Mouse (Mus musculus) mouse trophoblast stem cell (cell line): Measurements from ENCODE around the gene Galnt12.

ENCODE experiments used
- in situ Hi-C, 2 experiments: fragments of 300-500 bp; cut with MseI, MboI; formaldehyde crosslinking; loops; 2 replicates in 1 of 2; 3 replicates in 1 of 2; pipeline ENCODE4 v1.15.1; 2025

Galnt12 gene

DNA sequence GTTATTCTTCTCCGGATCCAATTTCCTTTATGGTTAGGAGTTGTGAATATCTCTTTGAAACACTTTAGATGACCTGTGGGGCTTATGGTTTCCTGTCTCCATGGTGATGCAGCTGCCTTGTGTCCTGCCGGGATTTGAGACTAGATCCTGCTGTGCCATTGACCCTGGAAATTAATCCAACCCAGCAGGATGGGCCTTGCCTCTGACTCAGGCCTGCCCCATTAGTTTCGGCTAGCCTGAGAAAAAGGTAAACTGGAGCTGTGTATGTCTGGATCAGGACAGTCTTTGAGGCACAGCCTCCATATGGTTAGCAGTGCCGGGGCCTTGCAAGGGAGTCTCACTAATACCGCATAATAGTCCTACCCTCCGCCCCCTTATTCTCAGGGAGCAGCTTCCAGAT is 1.9 kb downstream of the Galnt12 start:
- in situ Hi-C loops, result no loop called here

DNA sequence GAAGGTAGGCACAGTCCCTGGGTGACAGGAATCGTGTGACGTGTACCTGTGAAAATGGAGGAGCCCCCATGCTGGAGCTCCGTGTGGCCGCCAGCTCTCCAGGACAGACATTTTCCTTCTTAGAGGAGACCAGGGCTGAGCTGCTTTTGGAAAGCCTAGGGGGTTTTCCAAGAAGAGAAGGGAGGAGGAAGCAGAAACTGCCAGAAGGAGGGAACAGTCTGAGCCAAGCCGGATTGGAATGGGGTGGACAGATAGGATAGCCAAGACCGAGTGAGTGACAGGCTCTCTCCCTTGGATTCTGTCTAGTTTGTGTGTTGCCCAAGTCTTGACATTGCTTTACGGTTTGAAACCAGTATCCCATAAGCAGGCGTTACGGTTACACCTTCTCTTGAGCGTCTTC is 11.9 kb downstream of the Galnt12 start:
- in situ Hi-C loops, result no loop called here

DNA sequence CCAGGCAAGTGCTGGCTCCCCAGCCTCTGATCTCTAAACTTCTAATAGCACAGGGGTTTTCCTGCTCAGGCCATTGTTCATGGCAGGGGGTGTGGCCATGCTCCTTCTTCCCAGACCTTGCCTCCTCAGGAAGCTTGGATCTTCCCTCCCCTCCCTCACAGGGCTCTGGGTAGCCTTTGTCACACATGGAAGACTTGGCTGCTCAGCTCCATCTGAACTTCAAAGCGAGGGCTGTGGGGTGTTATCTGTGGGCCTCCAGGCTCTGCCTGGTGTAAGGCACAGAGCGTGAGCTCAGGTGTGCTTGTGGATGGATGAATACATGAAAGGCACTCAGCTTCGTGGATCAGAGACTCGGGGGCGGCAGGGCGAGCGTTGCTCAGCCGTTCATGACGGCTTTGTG is 20.2 kb downstream of the Galnt12 start:
- in situ Hi-C loops, result no loop called here

GRCm38 (mm10) chr4:47112560-47112959 is 20.9 kb downstream of the Galnt12 start:
- in situ Hi-C loops, result no loop called here

GRCm38 (mm10) chr4:47122051-47122706 is 30.5 kb downstream of the Galnt12 start:
- in situ Hi-C loops, result no loop called here

- in situ Hi-C loops, result no loop called here
Observed at GRCm38 (mm10) chr4:47124140-47124711, 32.5 kb downstream of the Galnt12 start.

GRCm38 (mm10) chr4:47128515-47128914 is 36.8 kb downstream of the Galnt12 start:
- in situ Hi-C loops, result no loop called here

DNA sequence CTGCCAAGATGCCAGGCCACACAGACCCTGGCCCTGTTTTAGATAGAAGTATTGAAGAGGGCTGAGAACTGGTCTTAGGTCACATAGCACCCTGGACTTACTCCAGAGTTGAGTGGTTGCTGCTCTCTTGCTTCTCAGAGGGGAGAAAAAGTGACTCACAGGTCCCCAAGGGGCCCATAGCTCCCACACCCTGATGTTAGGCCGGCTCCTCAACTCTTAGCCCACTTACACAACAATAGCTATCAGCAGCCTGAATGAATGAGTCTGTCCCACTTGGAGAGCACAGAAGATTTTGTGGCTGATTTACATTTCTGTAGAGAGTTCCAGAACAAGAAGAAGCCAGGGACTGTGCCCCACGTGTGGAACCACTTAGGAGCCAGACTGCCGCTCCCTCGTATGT is 37.9 kb downstream of the Galnt12 start:
- in situ Hi-C loops, result no loop called here

GRCm38 (mm10) chr4:47130111-47131050 is 38.7 kb downstream of the Galnt12 start:
- in situ Hi-C loops, result no loop called here

DNA sequence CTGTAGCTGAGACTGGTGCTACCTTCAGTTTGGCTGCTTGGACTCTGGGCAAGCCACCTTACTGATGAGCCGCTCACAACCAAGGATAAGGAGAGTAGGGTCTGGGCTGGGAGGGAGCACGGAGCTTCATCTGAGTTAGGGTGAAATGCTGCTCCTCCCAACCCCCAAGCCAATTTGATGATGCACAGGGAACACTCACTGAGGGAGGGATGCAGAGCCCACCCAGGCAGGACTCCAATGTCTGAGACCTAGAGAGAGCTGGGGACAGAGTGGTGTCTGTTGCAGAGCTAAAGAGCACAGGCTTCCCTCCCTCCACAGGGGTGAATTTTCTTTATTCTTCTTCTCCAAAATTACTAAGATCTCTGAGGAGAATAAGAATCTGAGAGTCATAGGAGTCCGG is 40.2 kb downstream of the Galnt12 start:
- in situ Hi-C loops, result no loop called here

GRCm38 (mm10) chr4:47132413-47132812 is 40.7 kb downstream of the Galnt12 start:
- in situ Hi-C loops, result no loop called here

- in situ Hi-C loops, result no loop called here
Observed at GRCm38 (mm10) chr4:47136699-47137101, 45.0 kb downstream of the Galnt12 start.

- in situ Hi-C loops, result no loop called here
Observed at GRCm38 (mm10) chr4:47137479-47137878, 45.8 kb downstream of the Galnt12 start.

DNA sequence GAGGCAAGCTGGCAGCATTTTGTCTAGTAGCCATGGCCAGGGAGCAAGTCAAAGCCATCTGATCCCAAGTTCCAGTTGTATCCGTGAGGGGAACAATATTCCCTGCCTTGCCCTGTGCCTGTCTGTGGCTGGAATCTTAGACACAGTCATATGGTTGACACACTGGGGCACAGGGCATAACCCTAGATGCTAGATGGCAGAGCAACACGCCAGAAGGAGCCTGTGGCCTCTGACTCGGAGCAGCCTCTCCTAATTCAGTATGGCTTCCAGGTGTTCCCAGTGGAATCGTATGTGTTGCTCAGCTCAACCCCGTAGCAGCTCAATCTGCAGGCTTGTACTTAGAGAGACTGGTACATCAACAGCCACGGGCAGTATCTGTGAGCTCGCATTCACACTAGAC is 46.7 kb downstream of the Galnt12 start:
- in situ Hi-C loops, result no loop called here

DNA sequence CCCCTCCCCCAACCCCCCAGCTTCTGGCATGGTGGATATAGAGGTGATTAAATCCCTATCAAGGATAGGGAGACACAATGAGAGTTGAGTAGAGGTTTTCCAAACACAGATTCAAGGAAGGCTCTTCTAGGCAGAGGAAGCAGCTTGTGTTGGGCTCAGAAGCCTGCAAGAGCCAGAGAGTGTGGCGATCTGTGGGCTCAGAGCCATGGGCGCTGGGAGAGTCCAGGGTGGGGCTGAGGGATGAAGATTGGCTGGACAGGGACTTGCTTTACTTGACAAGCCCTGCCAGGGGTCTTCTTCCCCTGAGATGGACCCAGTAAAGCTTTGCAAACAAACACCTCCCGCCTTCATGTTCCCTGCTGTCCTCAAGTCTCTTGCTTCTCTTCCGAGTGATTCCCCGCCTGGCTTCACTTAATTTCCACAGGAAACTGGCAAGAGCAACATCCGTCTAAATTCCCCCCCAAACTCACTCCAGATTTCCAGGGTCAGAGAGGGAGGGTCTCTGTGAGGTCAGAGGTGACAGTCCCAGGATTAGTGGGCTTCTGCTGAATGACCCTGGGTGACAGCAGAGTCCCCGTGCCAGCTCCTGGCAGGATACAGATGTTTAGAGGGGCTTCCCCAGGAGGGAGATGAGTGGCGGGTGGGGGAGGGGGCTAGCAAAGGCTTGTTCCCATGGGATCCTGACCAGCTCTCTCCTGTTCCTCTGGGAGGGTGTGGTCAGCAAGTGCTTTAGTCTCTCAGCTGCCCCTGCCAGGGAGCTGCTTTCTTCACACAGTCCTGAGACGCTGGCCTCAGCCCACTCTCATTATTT is 47.5 kb downstream of the Galnt12 start:
- in situ Hi-C loops, result no loop called here

- in situ Hi-C loops, result no loop called here
Observed at GRCm38 (mm10) chr4:47140301-47140700, 48.6 kb downstream of the Galnt12 start.

DNA sequence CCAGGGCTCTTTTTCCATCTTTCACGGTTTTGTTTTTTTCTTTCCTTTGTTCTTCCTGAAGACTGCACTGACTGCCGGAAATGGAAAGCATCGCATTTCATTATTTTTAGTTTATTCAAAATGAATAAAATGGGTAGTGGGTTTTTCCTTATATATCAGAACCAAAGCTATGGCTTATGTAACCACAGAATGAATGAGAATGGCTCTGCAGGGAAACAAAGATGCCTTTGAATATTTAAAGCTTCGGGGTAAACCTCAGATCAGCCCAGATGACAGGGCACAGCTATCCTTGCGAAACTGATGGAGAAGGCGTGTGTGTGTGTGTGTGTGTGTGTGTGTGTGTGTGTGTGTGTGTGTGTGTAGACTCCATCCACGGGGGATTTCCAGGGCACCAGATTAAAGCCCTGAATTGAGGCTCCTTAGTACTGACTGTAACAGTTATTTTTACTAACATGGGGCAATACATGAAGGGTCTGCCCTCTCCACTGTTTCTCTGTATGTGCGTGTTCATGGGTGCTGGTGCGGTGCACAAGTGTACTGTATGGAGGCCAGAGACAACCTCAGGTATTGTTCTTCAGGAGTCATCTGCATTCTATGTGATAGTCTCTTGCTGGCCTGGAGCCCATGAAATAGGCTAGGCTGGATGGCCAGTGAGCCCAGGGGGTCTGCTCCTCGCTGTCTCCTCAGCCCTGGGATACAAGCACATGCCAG is 49.9 kb downstream of the Galnt12 start:
- in situ Hi-C loops, result no loop called here

DNA sequence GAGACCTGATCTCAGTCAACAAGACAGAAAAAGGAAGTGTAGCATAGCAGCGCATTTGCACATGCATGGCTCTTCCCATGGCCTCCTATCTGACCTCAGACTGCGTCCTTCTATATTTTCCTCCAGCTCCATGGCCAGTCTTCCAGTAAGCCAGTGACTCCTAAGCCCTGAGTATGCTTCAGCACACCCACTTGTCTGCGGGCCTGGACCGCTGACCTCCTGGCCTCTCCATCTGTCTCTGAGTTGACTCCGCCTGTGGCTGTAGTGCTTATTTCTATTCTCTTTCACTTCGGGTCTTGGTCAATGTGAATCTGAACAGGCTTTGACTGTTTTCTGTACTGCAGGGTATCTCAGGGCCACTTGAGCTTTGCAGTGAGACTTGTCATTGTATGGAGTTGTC is 52.1 kb downstream of the Galnt12 start:
- in situ Hi-C loops, result no loop called here

DNA sequence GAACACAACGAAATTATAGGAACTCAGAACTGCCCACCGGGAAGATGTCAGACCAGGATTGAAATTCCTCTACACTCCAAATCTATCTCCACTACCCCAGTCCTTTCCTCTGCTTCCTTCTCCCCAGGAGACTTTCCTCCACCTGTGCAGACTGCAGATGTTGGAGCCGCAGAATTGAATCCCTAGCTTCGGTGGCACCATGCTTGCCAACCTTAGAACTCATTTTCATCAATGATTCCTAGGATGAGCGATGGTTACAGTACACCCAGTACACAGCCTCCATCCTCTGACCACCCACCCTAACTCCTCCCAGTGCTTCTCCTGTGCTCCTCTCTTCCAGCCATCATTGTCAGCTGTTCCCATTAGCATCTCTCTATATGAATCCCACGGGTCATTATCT is 53.6 kb downstream of the Galnt12 start:
- in situ Hi-C loops, result no loop called here

GRCm38 (mm10) chr4:47146561-47146960 is 54.9 kb downstream of the Galnt12 start:
- in situ Hi-C loops, result no loop called here

- in situ Hi-C loops, result no loop called here
Observed at GRCm38 (mm10) chr4:47149963-47150362, 58.3 kb downstream of the Galnt12 start.
